Mouse (Mus musculus) lung, postnatal 0 days (tissue): Measurements from ENCODE around the gene Cpsf3. TPM values are rescaled to one million over a fixed set of nuclear protein-coding genes. Genes with fewer than 3 reads are reported as not detected.

ENCODE experiments used
- ATAC-seq: fragments of 200-750 bp; cut with Nextera tagmentation; 2 replicates; pipeline ENCODE4 v1.8.0; 2017; ENCODE audit warnings: moderate library complexity
- DNase-seq: peaks from one replicate; pipeline ENCODE4 v3.0.0-alpha.2; 2016; ENCODE audit warnings: low spot score
- H3K27ac ChIP-seq: fragments of 300-500 bp; sonication (generic); 2 replicates; pipeline ENCODE4 v1.5.1; 2014; ENCODE audit warnings: antibody characterized with exemption, mild to moderate bottlenecking, low read length, mixed read lengths
- H3K27me3 ChIP-seq: fragments of 300-500 bp; sonication (generic); replicated peaks from 2 replicates; pipeline ENCODE4 v1.6.1; 2014; ENCODE audit warnings: low read length, mixed read lengths; ENCODE audit not compliant: insufficient read depth
- H3K36me3 ChIP-seq: fragments of 300-500 bp; sonication (generic); 2 replicates; pipeline ENCODE4 v1.6.1; 2014; ENCODE audit warnings: low read length, mixed read lengths; ENCODE audit not compliant: insufficient read depth
- H3K4me1 ChIP-seq: fragments of 300-500 bp; sonication (generic); 2 replicates; pipeline ENCODE4 v1.6.1; 2014; ENCODE audit warnings: antibody characterized with exemption, low read depth, low read length, mixed read lengths; ENCODE audit not compliant: insufficient read depth
- H3K4me2 ChIP-seq: fragments of 300-500 bp; sonication (generic); replicated peaks from 2 replicates; pipeline ENCODE4 v1.6.1; 2014; ENCODE audit warnings: low read depth, mild to moderate bottlenecking, low read length, moderate library complexity, mixed read lengths
- H3K4me3 ChIP-seq: fragments of 300-500 bp; sonication (generic); 2 replicates; pipeline ENCODE4 v1.5.1; 2014; ENCODE audit warnings: low read depth, low read length
- H3K9ac ChIP-seq: fragments of 300-500 bp; sonication (generic); replicated peaks from 2 replicates; pipeline ENCODE4 v1.6.1; 2014; ENCODE audit warnings: low read depth, mild to moderate bottlenecking
- H3K9me3 ChIP-seq: fragments of 300-500 bp; sonication (generic); 2 replicates; pipeline ENCODE4 v1.6.1; 2016; ENCODE audit warnings: low read length, mixed read lengths
- CTCF ChIP-seq: IDR thresholded peaks from 2 replicates; pipeline ENCODE4 v1.5.1; 2016; ENCODE audit warnings: antibody characterized with exemption, mild to moderate bottlenecking
- EP300 ChIP-seq: IDR thresholded peaks from 2 replicates; pipeline ENCODE4 v1.6.1; 2016; ENCODE audit warnings: antibody characterized with exemption, mild to moderate bottlenecking, control low read depth
- WGBS: fragments of 180-500 bp; shearing (Covaris S2); extraction: QIAGEN DNeasy Blood & Tissue Kit; methylation state at CpG from one replicate; pipeline ENCODE4 v1.1.7; 2014; 5-methylcytosine and 5-hydroxymethylcytosine counted together
- polyA plus RNA-seq: library from polyadenylated mRNA; unstranded; fragments of >200 nt; fragmentation: Nextera tagmentation; extraction: Ambion mirVana; gene quantifications from 2 replicates; pipeline ENCODE4 v1.2.1, GENCODE M21; 2015

Cpsf3 gene
- polyA plus RNA-seq, 1 experiment from 2014 or later = 65.4 TPM

DNA sequence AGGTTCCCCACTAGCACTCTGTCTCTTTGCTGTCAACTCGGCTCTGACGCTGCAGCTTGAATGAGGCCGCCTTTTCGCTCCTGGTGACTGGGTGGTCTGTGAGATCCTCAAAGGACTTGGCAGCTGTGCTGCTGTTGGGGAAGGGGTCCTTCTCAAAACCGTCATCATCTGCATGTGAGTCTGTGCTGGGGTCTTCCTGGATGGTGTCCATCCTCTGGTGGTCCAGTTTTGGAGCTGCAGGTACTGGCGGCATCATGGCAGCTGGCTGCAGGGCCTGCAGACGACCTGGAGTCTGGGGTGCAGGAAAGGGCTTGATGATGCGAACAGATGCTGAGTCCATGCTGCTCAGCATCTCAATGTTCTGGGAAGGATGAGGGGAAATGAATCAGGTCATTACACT lies 40.1 kb downstream of the Cpsf3 start:
- no peaks in the 10 kb centered on the region for H3K27me3 ChIP-seq
- WGBS = 88% methylated on average over 8 of the region's 8 CpGs

GRCm38 (mm10) chr12:21326325-21326724 lies 41.1 kb downstream of the Cpsf3 start:
- Histone ChIP-seq H3K4me2 (no peak overlapping the region), H3K9ac (no peak overlapping the region), H3K27me3 (no peaks in the 10 kb centered on the region), H3K9me3 (no peaks in the 10 kb centered on the region), H3K36me3 (peaks cover 11% of the 10 kb centered on the region), H3K4me3 (no peak overlapping the region), H3K4me1 (no peaks in the 10 kb centered on the region), H3K27ac (no peak overlapping the region)
- peak; percentile 23; the same call in 1 of the 2 replicates for ATAC-seq
- DNase-seq = no peak
- TF ChIP-seq CTCF (no peak), EP300 (no peak)
- WGBS = 70% methylated on average over 3 of the region's 3 CpGs

More for the DNA sequence above, 40.1 kb downstream of the Cpsf3 start:
- ATAC-seq = no peak
- Histone ChIP-seq H3K9me3 (no peaks in the 10 kb centered on the region), H3K4me1 (no peaks in the 10 kb centered on the region), H3K36me3 (peaks cover 8% of the 10 kb centered on the region; the same call in 1 of the 2 replicates), H3K27ac (no peak overlapping the region), H3K4me2 (no peak overlapping the region), H3K4me3 (no peak overlapping the region), H3K9ac (no peak overlapping the region)
- TF ChIP-seq CTCF (no peak), EP300 (no peak)
- no peak for DNase-seq

DNA sequence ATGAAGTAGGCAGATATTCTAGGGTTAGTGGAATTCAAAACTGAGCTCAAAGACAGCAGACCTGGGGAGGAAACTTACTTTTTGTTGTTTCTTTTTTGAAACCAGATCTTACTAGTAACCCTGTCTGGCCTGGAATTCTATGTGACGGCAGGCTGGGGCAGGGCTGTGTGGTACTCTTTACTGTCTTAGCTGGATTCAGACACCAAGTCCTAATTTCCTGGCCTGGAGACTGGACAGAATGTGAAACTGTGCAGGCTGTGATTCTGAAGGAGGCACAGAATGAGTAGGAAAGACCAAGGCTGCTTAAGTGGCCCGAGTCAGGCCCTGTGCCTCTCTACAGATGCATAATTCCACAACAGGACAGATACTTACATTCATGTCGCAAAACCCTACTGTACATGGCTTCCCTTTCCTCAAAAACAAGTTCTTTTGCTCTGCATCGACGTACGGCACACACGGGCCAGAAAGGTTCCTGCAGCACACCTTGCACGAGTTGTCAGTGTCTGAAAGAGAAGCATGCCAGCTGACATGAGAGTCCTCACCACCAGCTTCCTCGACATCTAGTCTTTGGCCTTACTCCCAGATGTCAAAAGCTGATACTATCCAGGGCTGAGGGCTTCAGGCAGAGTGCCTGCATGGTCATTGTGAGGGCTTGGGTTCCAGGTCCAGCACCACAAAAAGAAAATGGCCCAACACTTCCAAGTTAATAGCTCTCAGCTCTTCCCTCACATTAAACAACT lies 44.6 kb downstream of the Cpsf3 start:
- TF ChIP-seq EP300 = no peak
- TF ChIP-seq CTCF = no peak
- H3K9ac ChIP-seq = no peak overlapping the region
- H3K4me1 ChIP-seq = no peaks in the 10 kb centered on the region
- H3K4me2 ChIP-seq = no peak overlapping the region
- DNase-seq (no peak), ATAC-seq (no peak)
- H3K27me3 ChIP-seq = no peaks in the 10 kb centered on the region
- H3K27ac ChIP-seq = no peak overlapping the region
- H3K4me3 ChIP-seq = no peak overlapping the region
- peaks cover 22% of the 10 kb centered on the region for H3K36me3 ChIP-seq
- WGBS = 80% methylated on average over 9 of the region's 9 CpGs
- H3K9me3 ChIP-seq = no peaks in the 10 kb centered on the region

DNA sequence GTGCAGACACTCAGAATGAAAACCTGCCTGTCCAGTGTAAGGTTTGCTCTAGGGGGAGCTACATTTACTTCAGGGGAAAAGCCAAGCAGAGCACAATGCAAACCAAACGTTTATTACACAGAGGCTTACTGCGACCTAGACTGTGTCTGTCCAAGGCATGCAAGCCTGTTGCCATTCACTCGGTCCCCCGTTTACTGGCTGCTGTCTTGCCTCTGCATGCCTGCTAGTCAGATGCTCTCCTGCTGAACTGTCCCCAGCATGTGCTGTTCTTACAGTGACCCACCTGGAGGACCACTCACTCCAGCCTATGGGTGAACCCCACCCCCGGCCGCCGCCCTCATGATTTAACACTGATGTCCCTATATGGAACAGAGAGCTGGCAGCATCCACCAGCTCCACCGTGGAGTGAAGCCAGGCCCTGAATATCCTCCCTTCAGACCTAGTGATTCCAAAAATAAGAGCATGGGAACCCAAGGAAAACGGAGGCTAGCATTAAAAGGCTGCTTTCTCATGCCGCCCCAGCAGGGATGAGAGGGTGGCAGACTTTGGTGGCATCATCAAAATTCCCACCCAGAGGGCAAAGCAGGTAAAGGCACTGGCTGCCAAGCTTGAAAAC lies 45.9 kb downstream of the Cpsf3 start:
- Histone ChIP-seq H3K4me2 (no peak overlapping the region), H3K4me3 (no peak overlapping the region), H3K9ac (no peak overlapping the region), H3K27ac (no peak overlapping the region), H3K9me3 (no peaks in the 10 kb centered on the region), H3K27me3 (no peaks in the 10 kb centered on the region), H3K4me1 (no peaks in the 10 kb centered on the region), H3K36me3 (peaks cover 23% of the 10 kb centered on the region)
- WGBS = 83% methylated on average over 10 of the region's 10 CpGs
- ATAC-seq (no peak), DNase-seq (no peak)
- TF ChIP-seq EP300 (no peak), CTCF (peak; percentile 9; the same call in 1 of the 2 replicates)

GRCm38 (mm10) chr12:21331711-21332110 lies 46.5 kb downstream of the Cpsf3 start:
- Histone ChIP-seq H3K36me3 (peaks cover 23% of the 10 kb centered on the region), H3K9me3 (no peaks in the 10 kb centered on the region), H3K27me3 (no peaks in the 10 kb centered on the region), H3K4me2 (no peak overlapping the region), H3K4me3 (no peak overlapping the region), H3K9ac (no peak overlapping the region), H3K4me1 (no peaks in the 10 kb centered on the region), H3K27ac (no peak overlapping the region)
- no peak for ATAC-seq
- TF ChIP-seq EP300 = no peak
- no peak for TF ChIP-seq CTCF
- DNase-seq = no peak
- WGBS = 79% methylated on average over 6 of the region's 6 CpGs

- 93% methylated on average over 7 of the region's 7 CpGs for WGBS
- Histone ChIP-seq H3K36me3 (peaks cover 23% of the 10 kb centered on the region), H3K9me3 (no peaks in the 10 kb centered on the region), H3K9ac (no peak overlapping the region), H3K4me3 (no peak overlapping the region), H3K27ac (no peak overlapping the region), H3K4me1 (no peaks in the 10 kb centered on the region), H3K27me3 (no peaks in the 10 kb centered on the region), H3K4me2 (no peak overlapping the region)
- no peak for ATAC-seq
- TF ChIP-seq CTCF (no peak), EP300 (no peak)
- no peak for DNase-seq
These were observed 47.8 kb downstream of the Cpsf3 start for GRCm38 (mm10) chr12:21333021-21333420.
